Mouse (Mus musculus) midbrain, embryonic 14.5 days (tissue): ENCODE measurements around the gene Rangap1. TPM values are rescaled to one million over a fixed set of nuclear protein-coding genes. Genes with fewer than 3 reads are reported as not detected.
"Not testable (repeated sequence)": the region's sequence is repeated elsewhere in the genome, so short reads cannot be mapped to it uniquely, and the experiment has no call there.

ENCODE experiments used
- ATAC-seq: fragments of 200-750 bp; cut with Nextera tagmentation; 2 replicates; pipeline ENCODE4 v1.8.0; 2017; ENCODE audit warnings: moderate number of reproducible peaks, moderate library complexity; ENCODE audit not compliant: low FRiP score, low TSS enrichment
- DNase-seq: peaks from one replicate; pipeline ENCODE4 v3.0.0-alpha.2; 2015
- H3K27ac ChIP-seq: fragments of 300-500 bp; sonication (generic); replicated peaks from 2 replicates; pipeline ENCODE4 v1.5.1; 2014; ENCODE audit warnings: mild to moderate bottlenecking, low read depth, low read length, moderate library complexity
- H3K27me3 ChIP-seq: fragments of 300-500 bp; sonication (generic); 2 replicates; pipeline ENCODE4 v1.6.1; 2014; ENCODE audit warnings: low read length, control low read depth, mixed read lengths; ENCODE audit not compliant: control insufficient read depth, insufficient read depth
- H3K36me3 ChIP-seq: fragments of 300-500 bp; sonication (generic); 2 replicates; pipeline ENCODE4 v1.6.1; 2014; ENCODE audit warnings: low read length, control low read depth; ENCODE audit not compliant: control insufficient read depth, insufficient read depth
- H3K4me1 ChIP-seq: fragments of 300-500 bp; sonication (generic); 2 replicates; pipeline ENCODE4 v1.6.1; 2014; ENCODE audit warnings: mild to moderate bottlenecking, antibody characterized with exemption, low read length, control low read depth; ENCODE audit not compliant: control insufficient read depth, insufficient read depth
- H3K4me2 ChIP-seq: fragments of 300-500 bp; sonication (generic); 2 replicates; pipeline ENCODE4 v1.6.1; 2014; ENCODE audit warnings: mild to moderate bottlenecking, low read length, moderate library complexity
- H3K4me3 ChIP-seq: fragments of 300-500 bp; sonication (generic); replicated peaks from 2 replicates; pipeline ENCODE4 v1.5.1; 2014; ENCODE audit warnings: low read depth, low read length
- H3K9ac ChIP-seq: fragments of 300-500 bp; sonication (generic); replicated peaks from 2 replicates; pipeline ENCODE4 v1.6.1; 2014; ENCODE audit warnings: mild to moderate bottlenecking, low read length, moderate library complexity
- H3K9me3 ChIP-seq: fragments of 300-500 bp; sonication (generic); 2 replicates; pipeline ENCODE4 v1.6.1; 2016; ENCODE audit warnings: low read length, control low read depth, mixed read lengths; ENCODE audit not compliant: control insufficient read depth
- whole genome bisulfite sequencing: fragments of 180-500 bp; shearing (Covaris S2); extraction: QIAGEN DNeasy Blood & Tissue Kit; methylation state at CpG from one replicate; pipeline ENCODE4 v1.1.7; 2014; 5-methylcytosine and 5-hydroxymethylcytosine counted together
- polyA plus RNA-seq: library from polyadenylated mRNA; unstranded; fragments of >200 nt; fragmentation: Nextera tagmentation; extraction: Ambion mirVana; gene quantifications from 2 replicates; pipeline ENCODE4 v1.2.1, GENCODE M21; 2014

Gene Rangap1
- polyA plus RNA-seq, 1 experiment from 2014 or later = 118 TPM

DNA sequence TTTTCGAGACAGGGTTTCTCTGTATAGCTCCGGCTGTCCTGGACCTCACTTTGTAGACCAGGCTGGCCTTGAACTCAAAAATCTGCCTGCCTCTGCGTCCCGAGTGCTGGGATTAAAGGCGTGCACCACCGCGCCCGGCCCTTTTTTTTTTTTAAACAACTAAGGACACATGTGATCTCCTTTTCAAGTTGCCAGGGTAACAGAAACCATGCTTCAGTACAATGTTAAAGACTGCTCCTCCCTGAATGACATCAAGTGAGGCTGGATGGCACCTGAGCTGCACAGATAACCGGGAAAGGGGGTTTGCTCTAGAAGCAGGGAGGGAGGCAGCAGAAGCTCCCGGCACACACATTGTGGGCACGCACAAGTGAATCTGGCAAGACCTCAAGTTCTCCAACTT, 36.3 kb downstream of the Rangap1 start:
- no peaks in the 10 kb centered on the region for H3K9me3 ChIP-seq
- no peaks in the 10 kb centered on the region for H3K4me1 ChIP-seq
- WGBS = 93% methylated on average over 11 of the region's 11 CpGs
- no peaks in the 10 kb centered on the region for H3K27me3 ChIP-seq
- DNase-seq (no peak), ATAC-seq (no peak)
- H3K36me3 ChIP-seq = peaks cover 94% of the 10 kb centered on the region
- no peak overlapping the region for H3K9ac ChIP-seq
- no peak overlapping the region for H3K27ac ChIP-seq
- H3K4me2 ChIP-seq = no peak overlapping the region
- H3K4me3 ChIP-seq = no peak overlapping the region

GRCm38 (mm10) chr15:81703094-81703489, 42.2 kb downstream of the Rangap1 start:
- ATAC-seq (no peak), DNase-seq (no peak)
- peaks cover 51% of the 10 kb centered on the region for H3K36me3 ChIP-seq
- H3K9ac ChIP-seq = no peak overlapping the region
- H3K4me2 ChIP-seq = no peak overlapping the region
- no peaks in the 10 kb centered on the region for H3K27me3 ChIP-seq
- no peaks in the 10 kb centered on the region for H3K4me1 ChIP-seq
- no peak overlapping the region for H3K4me3 ChIP-seq
- no peak overlapping the region for H3K27ac ChIP-seq
- no peaks in the 10 kb centered on the region for H3K9me3 ChIP-seq
- WGBS = 86% methylated on average over 3 of the region's 3 CpGs

- no peak for ATAC-seq
- H3K36me3 ChIP-seq = peaks cover 45% of the 10 kb centered on the region
- H3K4me3 ChIP-seq = no peak overlapping the region
- no peak for DNase-seq
- WGBS = 88% methylated on average over 13 of the region's 13 CpGs
- no peaks in the 10 kb centered on the region for H3K9me3 ChIP-seq
- no peak overlapping the region for H3K27ac ChIP-seq
- H3K9ac ChIP-seq = no peak overlapping the region
- H3K4me1 ChIP-seq = no peaks in the 10 kb centered on the region
- H3K4me2 ChIP-seq = no peak overlapping the region
- no peaks in the 10 kb centered on the region for H3K27me3 ChIP-seq
Observed at GRCm38 (mm10) chr15:81702306-81703093, 42.8 kb downstream of the Rangap1 start.

- H3K4me2 ChIP-seq, H3K4me1 ChIP-seq, H3K9me3 ChIP-seq, ATAC-seq, H3K27ac ChIP-seq, H3K9ac ChIP-seq, H3K4me3 ChIP-seq, H3K27me3 ChIP-seq, DNase-seq: not testable (repeated sequence)
- peaks cover 36% of the 10 kb centered on the region for H3K36me3 ChIP-seq
- 76% methylated on average over 4 of the region's 4 CpGs for WGBS
Observed at GRCm38 (mm10) chr15:81701350-81701749, 44.0 kb downstream of the Rangap1 start.

DNA sequence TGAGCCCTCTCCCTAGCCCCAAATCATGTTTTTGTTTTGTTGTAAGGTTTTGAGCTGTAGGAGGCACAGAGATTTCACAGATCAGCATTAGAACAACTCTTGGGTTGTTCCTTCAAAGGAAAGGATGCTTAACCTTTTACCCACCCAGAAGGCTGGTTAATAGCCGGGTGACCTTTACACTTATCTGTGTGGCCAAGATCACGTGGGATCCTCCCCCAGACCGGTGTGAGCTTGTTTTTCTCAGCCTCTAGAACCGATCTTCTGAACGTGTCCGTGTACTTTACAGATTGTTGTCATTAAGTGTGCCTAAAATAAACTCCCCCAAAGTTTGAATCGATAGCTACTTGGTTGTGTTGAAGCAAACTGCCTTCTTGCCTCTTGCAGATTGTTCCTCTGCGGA, 44.7 kb downstream of the Rangap1 start:
- no peak for ATAC-seq
- no peak overlapping the region for H3K9ac ChIP-seq
- H3K4me2 ChIP-seq = no peak overlapping the region
- no peaks in the 10 kb centered on the region for H3K9me3 ChIP-seq
- H3K27ac ChIP-seq = no peak overlapping the region
- H3K27me3 ChIP-seq = no peaks in the 10 kb centered on the region
- no peak for DNase-seq
- H3K4me1 ChIP-seq = no peaks in the 10 kb centered on the region
- H3K36me3 ChIP-seq = peaks cover 29% of the 10 kb centered on the region
- 83% methylated on average over 8 of the region's 8 CpGs for WGBS
- H3K4me3 ChIP-seq = no peak overlapping the region

- no peak overlapping the region for H3K27ac ChIP-seq
- no peaks in the 10 kb centered on the region for H3K4me1 ChIP-seq
- H3K4me3 ChIP-seq = no peak overlapping the region
Observed at GRCm38 (mm10) chr15:81700161-81700560, 45.2 kb downstream of the Rangap1 start.

GRCm38 (mm10) chr15:81698532-81698931, 46.8 kb downstream of the Rangap1 start:
- whole genome bisulfite sequencing = 67% methylated on average over 2 of the region's 2 CpGs
- Histone ChIP-seq H3K27ac (no peak overlapping the region), H3K4me1 (peaks cover 5% of the 10 kb centered on the region), H3K9me3 (no peaks in the 10 kb centered on the region), H3K4me2 (no peak overlapping the region), H3K4me3 (no peak overlapping the region), H3K9ac (no peak overlapping the region), H3K36me3 (peaks cover 8% of the 10 kb centered on the region; the same call in 1 of the 2 replicates), H3K27me3 (peaks cover 8% of the 10 kb centered on the region; the same call in 1 of the 2 replicates)
- ATAC-seq = no peak
- no peak for DNase-seq

More at GRCm38 (mm10) chr15:81700161-81700560, 45.2 kb downstream of the Rangap1 start:
- WGBS = 81% methylated on average over 2 of the region's 2 CpGs
- Histone ChIP-seq H3K9me3 (no peaks in the 10 kb centered on the region), H3K36me3 (peaks cover 24% of the 10 kb centered on the region), H3K4me2 (no peak overlapping the region), H3K9ac (no peak overlapping the region), H3K27me3 (no peaks in the 10 kb centered on the region)
- DNase-seq (no peak), ATAC-seq (no peak)

DNA sequence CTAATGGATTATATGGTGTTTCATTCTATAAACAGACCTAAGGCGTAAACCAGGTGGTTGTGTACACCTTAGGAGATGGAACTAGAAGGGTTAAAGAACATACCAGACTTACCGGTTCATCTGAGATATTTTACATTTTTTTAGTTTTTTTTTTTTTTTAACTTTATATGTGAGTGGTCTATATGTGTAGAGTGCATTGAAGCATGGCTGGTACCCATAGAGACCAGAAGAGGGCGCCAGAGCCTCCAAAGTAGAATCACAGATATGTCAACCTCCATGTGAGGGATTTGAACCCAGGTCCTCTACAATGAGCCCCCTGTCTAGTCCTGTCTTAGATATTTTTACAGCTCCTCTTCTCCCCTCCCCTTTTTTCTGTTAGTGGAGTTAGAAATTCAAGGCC, 47.5 kb downstream of the Rangap1 start:
- Histone ChIP-seq H3K4me3 (no peak overlapping the region), H3K4me2 (no peak overlapping the region), H3K4me1 (peaks cover 11% of the 10 kb centered on the region), H3K9me3 (no peaks in the 10 kb centered on the region), H3K9ac (no peak overlapping the region), H3K36me3 (0 out of 2 replicates have a peak, but pooled peaks cover 3% of the 10 kb centered on the region), H3K27me3 (peaks cover 15% of the 10 kb centered on the region), H3K27ac (no peak overlapping the region)
- DNase-seq (peak; percentile 66), ATAC-seq (no peak)
- WGBS = 55% methylated on average over 3 of the region's 3 CpGs

DNA sequence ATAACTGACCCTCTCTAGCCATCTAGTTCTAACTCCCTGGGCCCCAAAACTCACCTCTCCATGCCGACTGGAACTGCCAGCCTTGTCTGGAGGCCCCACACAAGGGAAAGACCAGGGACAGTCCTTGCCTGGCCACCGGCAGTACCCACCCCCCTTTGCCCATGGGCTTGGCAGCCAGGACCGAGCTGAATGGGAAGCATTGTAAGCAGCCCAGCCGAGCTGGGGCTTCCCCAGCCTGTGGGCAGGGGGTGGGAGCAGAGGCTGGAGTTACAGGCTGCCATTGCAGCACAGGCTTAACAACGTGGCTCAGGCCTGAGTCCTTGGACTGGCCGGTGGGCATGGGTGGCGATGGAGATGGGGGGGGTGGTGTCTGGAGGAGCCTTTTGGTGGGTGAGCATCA, 48.2 kb downstream of the Rangap1 start, which contains the start of gene Chadl:
TSS of gene Chadl (minus strand) at position 113 of the 400 bp plus-strand sequence.
- 57% methylated on average over 7 of the region's 7 CpGs for WGBS
- peaks cover 21% of the 10 kb centered on the region for H3K27me3 ChIP-seq
- peaks cover 11% of the 10 kb centered on the region for H3K4me1 ChIP-seq
- no peak within 1 kb of the TSS for H3K27ac ChIP-seq
- H3K9ac ChIP-seq = no peak within 1 kb of the TSS; the same call in 1 of the 2 replicates
- ATAC-seq = no peak
- H3K4me2 ChIP-seq = no peak within 1 kb of the TSS
- no peaks in the 10 kb centered on the region for H3K36me3 ChIP-seq
- H3K4me3 ChIP-seq = no peak within 1 kb of the TSS
- peak; percentile 55 for DNase-seq
- H3K9me3 ChIP-seq = no peaks in the 10 kb centered on the region
